Mouse (Mus musculus) lung, postnatal 4 days (tissue): ENCODE data around the gene Zdhhc6.
A peak's percentile ranks its signal among the peaks of the same experiment; 100 is the strongest.

Experiments used
- DNase-seq, 2 experiments: peaks; one replicate each; pipeline ENCODE4 v3.0.0; 2021

Zdhhc6 gene

GRCm38 (mm10) chr19:55315452-55316108 lies at the start of gene Zdhhc6:
Zdhhc6 (minus strand) TSS chr19:55316032.
- peak; percentile 89 for DNase-seq

GRCm38 (mm10) chr19:55362606-55363005 lies 46.8 kb upstream of the Zdhhc6 start:
- no peak for DNase-seq

- DNase-seq = peak; percentile 56 to 79
Observed at GRCm38 (mm10) chr19:55350673-55351378, 35.0 kb upstream of the Zdhhc6 start.

GRCm38 (mm10) chr19:55348187-55348586 lies 32.4 kb upstream of the Zdhhc6 start:
- DNase-seq = no peak

GRCm38 (mm10) chr19:55343274-55343673 lies 27.4 kb upstream of the Zdhhc6 start:
- no peak for DNase-seq

- DNase-seq = no peak
Observed at GRCm38 (mm10) chr19:55342423-55342822, 26.6 kb upstream of the Zdhhc6 start.

GRCm38 (mm10) chr19:55341377-55341776 lies 25.5 kb upstream of the Zdhhc6 start:
- DNase-seq = no peak

GRCm38 (mm10) chr19:55340521-55340920 lies 24.7 kb upstream of the Zdhhc6 start:
- no peak for DNase-seq

- no peak for DNase-seq
Observed at GRCm38 (mm10) chr19:55337664-55338063, 21.8 kb upstream of the Zdhhc6 start.

- DNase-seq = no peak
Observed at GRCm38 (mm10) chr19:55337066-55337465, 21.2 kb upstream of the Zdhhc6 start.

- peak; percentile 24 to 49 for DNase-seq
Observed at GRCm38 (mm10) chr19:55336441-55336840, 20.6 kb upstream of the Zdhhc6 start.

- no peak for DNase-seq
Observed at GRCm38 (mm10) chr19:55335881-55336280, 20.0 kb upstream of the Zdhhc6 start.

GRCm38 (mm10) chr19:55332641-55333268 lies 16.9 kb upstream of the Zdhhc6 start:
- DNase-seq = peak; percentile 47 to 79

- DNase-seq = no peak
Observed at GRCm38 (mm10) chr19:55331776-55332175, 15.9 kb upstream of the Zdhhc6 start.

- DNase-seq = no peak
Observed at GRCm38 (mm10) chr19:55327510-55327909, 11.7 kb upstream of the Zdhhc6 start.

GRCm38 (mm10) chr19:55322604-55323003 lies 6.8 kb upstream of the Zdhhc6 start:
- no peak for DNase-seq

GRCm38 (mm10) chr19:55319521-55319920 lies 3.7 kb upstream of the Zdhhc6 start:
- no peak for DNase-seq

- DNase-seq = no peak
Observed at GRCm38 (mm10) chr19:55319036-55319435, 3.2 kb upstream of the Zdhhc6 start.

- no peak for DNase-seq
Observed at GRCm38 (mm10) chr19:55316901-55317300, 1.1 kb upstream of the Zdhhc6 start.

- peak; percentile 91 to 92 for DNase-seq
Observed at GRCm38 (mm10) chr19:55316109-55316714, 380 bp upstream of the Zdhhc6 start, which contains the start of gene Vti1a. Vti1a (plus strand) TSS chr19:55316295.

- DNase-seq = no peak
Observed at GRCm38 (mm10) chr19:55313649-55314048, 2.2 kb downstream of the Zdhhc6 start.

GRCm38 (mm10) chr19:55311874-55312273 lies 4.0 kb downstream of the Zdhhc6 start:
- no peak for DNase-seq

GRCm38 (mm10) chr19:55305024-55305423 lies 10.8 kb downstream of the Zdhhc6 start:
- no peak for DNase-seq
